Mouse (Mus musculus) gastrocnemius, adult 2 months (tissue): Measurements from ENCODE around the gene Nt5c3b. TPM values are rescaled to one million over a fixed set of nuclear protein-coding genes. Genes with fewer than 3 reads are reported as not detected.

ENCODE experiments used
- DNase-seq: peaks from one replicate; pipeline ENCODE4 v3.0.0; 2022
- H3K27ac ChIP-seq: fragments of 200-600 bp; 2 replicates; pipeline ENCODE4 v1.8.1; 2022; ENCODE audit warnings: mild to moderate bottlenecking
- H3K4me3 ChIP-seq: fragments of 200-600 bp; 2 replicates; pipeline ENCODE4 v1.8.1; 2022; ENCODE audit warnings: mild to moderate bottlenecking, moderate library complexity
- CTCF ChIP-seq: fragments of 200-600 bp; IDR thresholded peaks from 2 replicates; pipeline ENCODE4 v1.8.1; 2022; ENCODE audit warnings: antibody characterized with exemption, mild to moderate bottlenecking, moderate library complexity
- intact Hi-C: fragments of 180-260 bp; cut with DNase I; formaldehyde crosslinking; loops from one replicate; pipeline ENCODE4 v1.15.1; 2025
- total RNA-seq, 2 experiments: library from RNA; stranded (reverse); gene quantifications; 2 replicates each; pipeline ENCODE4 v1.2.3; 2021

Gene Nt5c3b
- total RNA-seq, 2 experiments from 2014 or later = 6.6 to 8.8 TPM

- H3K27ac ChIP-seq = no peak overlapping the region
- intact Hi-C loops = no loop called here
- TF ChIP-seq CTCF = no peak
- H3K4me3 ChIP-seq = no peak overlapping the region
- DNase-seq = no peak
These were observed 16.1 kb upstream of the Nt5c3b start for GRCm38 (mm10) chr11:100457711-100458110.

DNA sequence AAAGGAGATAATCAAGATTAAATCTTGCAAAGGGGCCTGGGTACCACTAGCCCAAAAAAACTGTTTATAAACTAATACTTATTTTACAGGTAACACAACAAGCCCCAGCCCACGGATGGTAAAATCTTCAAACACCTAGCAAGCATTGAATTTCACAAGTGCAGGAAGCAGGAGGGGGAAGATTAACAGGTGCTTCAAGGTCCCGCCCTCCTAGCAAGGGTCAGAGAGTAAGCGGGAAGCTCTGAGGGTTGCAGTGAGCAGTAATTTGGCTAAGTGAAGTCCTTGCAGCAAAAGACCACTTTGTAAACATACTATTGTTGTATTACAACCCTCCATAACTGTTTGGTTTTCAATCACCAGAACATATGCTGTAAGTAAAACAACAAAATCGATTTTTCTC, 15.6 kb upstream of the Nt5c3b start:
- TF ChIP-seq CTCF = no peak
- no peak for DNase-seq
- no peak overlapping the region for H3K4me3 ChIP-seq
- no peak overlapping the region for H3K27ac ChIP-seq
- intact Hi-C loops = no loop called here

- DNase-seq = no peak
- no peak overlapping the region for H3K4me3 ChIP-seq
- H3K27ac ChIP-seq = no peak overlapping the region
- intact Hi-C loops = no loop called here
- no peak for TF ChIP-seq CTCF
These were observed 1.0 kb upstream of the Nt5c3b start for GRCm38 (mm10) chr11:100442625-100443024.

DNA sequence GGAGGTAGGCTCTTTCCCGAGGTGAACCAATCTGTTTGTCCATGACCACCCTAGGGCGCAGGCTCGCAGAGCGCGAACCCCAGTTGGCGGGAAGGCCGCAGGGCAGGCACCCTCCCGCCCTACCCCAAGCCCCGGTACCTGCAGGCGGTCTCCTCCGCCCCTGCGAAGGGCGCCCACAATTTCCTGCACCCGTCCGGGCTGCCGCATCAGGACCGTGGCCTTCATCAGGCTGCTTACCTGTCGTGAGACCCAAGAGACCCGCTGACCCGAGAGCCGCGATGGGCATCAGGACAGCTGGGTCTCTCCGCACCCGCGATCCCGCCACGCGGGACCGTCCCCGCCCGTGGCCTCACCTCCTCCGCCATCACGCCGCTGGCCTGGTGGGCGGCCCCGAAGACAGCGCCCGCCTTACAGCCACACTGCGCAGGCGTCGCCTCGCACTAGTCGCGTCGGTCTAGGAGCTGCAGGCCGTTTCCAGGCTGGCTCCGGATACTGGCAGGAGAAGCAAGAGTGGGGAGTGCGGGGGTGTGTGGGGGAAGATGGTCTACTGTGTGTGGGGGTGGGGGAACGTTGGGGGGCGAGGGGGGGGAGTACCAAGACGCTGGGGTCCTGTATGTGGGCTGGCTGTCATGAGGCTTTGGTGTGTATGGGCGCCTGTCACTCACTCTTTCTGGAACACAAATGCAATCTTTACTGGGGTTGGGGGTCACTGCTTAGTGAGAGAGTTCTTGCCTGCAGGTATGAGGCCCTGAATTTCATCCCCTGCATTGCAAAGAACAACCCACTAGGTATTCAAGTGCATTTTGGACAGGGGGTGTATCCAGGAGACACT, 701 bp downstream of the Nt5c3b start:
- H3K27ac ChIP-seq = peak overlapping the region; percentile 85

DNA sequence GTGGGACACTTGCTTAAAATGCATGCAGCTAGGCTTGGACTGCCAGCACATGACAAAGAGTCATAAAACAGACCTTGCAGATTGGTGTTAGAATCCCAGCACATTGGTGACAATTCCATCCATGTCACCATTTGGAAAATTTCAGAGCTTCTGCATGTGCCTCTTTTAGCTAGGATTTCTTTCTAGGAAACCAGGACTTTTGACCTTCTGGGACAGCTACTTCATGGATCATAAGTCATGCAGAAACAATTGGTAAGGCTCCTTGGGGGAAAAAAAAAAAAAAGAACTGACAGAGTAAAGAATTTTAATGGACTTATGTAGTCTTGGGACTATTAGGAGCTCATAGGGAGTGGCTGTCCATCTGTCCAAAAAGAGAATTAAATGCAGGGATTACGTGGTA, 3.7 kb downstream of the Nt5c3b start:
- TF ChIP-seq CTCF = no peak
- intact Hi-C loops = no loop called here
- no peak for DNase-seq
- H3K4me3 ChIP-seq = no peak overlapping the region
- no peak overlapping the region for H3K27ac ChIP-seq

More for the DNA sequence above, 701 bp downstream of the Nt5c3b start:
- DNase-seq = peak; percentile 91
- intact Hi-C loops = no loop called here
- no peak for TF ChIP-seq CTCF
- peak overlapping the region; percentile 93 for H3K4me3 ChIP-seq

DNA sequence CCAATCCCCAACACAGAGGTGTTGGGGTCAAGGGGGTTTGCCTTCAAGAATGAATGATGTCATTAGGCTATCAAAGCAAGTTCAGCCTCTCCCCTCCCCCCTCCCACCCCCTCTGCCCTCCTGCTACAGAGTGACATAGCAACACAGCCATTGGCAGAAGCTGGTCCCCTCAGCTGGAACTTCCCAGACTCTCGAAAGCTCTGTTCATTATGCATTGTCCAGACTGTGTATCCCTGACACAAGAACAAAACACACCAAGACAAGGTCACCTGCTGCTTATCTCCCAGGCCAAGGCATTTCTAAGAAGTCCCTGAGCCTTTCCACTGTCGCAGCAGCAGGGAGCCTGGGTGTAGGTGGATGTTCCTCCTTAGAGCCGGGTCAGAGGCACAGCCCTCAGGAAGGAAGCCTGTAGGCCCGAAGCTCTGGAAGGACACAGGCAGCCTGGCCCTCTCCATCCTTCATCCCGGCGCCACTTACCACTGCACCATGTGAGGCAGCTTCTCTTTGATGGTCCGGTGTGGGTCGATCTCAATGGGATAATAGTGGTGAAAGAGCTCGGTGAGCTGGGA, 5.8 kb downstream of the Nt5c3b start:
- DNase-seq = no peak
- TF ChIP-seq CTCF = no peak
- intact Hi-C loops = no loop called here
- no peak overlapping the region for H3K27ac ChIP-seq
- no peak overlapping the region for H3K4me3 ChIP-seq

DNA sequence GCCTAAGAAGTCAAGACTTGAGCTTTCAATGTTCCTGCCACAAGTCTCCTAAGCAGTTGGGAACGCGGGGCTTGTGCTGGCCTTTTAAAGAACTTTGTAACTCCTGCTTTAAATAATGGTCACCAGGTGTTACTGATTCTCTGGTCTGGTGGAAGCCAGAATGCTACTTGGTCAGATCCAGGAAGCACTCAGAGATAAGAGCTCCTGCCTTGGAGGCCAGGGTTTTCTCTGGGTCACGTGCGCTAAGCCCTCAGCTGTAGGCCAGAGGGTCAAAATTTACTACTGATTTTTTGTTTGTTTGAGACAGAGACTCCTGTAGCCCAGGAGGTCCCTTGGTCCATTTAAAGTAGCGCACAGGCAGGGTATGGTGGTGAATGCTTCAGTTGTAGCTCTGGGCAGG, 9.6 kb downstream of the Nt5c3b start:
- no peak overlapping the region for H3K4me3 ChIP-seq
- no peak for DNase-seq
- no peak for TF ChIP-seq CTCF
- intact Hi-C loops = no loop called here
- no peak overlapping the region for H3K27ac ChIP-seq

- Histone ChIP-seq H3K27ac (no peak overlapping the region), H3K4me3 (no peak overlapping the region)
- DNase-seq = no peak
- intact Hi-C loops = no loop called here
- TF ChIP-seq CTCF = no peak
These were observed 11.6 kb downstream of the Nt5c3b start for GRCm38 (mm10) chr11:100430052-100430451.

DNA sequence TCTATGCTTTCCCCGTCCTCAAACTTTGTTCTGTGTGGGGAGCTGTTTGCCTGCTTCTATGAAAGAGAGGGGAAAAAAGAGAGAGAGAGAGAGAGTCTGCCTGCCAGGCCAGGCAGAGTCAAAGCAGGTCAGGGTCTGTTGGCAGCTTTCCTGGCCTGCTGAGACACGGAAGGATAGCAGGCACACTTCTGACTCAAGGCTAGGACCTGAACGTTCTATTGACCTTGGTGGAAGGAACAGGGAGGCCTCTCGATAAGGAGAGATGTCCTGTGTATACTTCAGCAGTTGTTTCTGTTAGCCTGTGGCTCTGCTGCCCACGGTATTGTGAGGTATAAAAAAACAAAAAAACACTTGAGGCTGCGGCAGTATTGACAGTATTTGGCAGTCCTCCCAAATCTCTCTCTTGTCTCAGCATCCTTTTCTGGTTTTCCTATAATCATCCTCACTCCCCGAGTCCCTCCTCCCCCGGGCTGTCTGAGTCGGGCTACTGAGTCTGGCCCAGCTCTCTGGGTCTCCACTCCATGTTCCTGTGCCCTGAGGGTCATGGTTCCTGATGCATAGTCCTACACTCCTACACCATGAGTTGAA, 12.9 kb downstream of the Nt5c3b start:
- peak; percentile 13 for DNase-seq
- no peak overlapping the region for H3K27ac ChIP-seq
- TF ChIP-seq CTCF = no peak
- intact Hi-C loops = no loop called here
- no peak overlapping the region for H3K4me3 ChIP-seq

DNA sequence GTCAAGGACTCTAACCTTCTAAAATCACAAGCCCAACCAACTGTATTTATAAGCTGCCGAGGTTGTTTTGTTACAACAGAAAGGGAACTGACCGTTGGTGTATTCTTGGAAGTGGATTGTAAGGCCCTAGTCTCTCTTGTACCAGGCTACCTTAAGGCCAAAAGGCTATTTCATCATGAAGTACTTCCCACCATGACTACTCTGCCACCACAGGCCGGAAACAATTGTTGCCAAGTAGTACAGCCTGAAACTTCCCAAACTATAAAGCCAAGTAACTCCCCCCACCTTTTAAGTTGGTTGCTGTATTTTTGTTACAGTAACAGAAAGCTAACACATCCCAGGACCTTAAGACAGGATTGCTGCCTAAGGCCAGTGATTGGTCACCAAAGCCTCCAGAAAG, 14.8 kb downstream of the Nt5c3b start:
- no peak overlapping the region for H3K27ac ChIP-seq
- no peak overlapping the region for H3K4me3 ChIP-seq
- no peak for TF ChIP-seq CTCF
- DNase-seq = peak; percentile 4
- intact Hi-C loops = loop anchor here (2.0 kb wide), 2 partner anchors 46 to 128 kb away; partner anchors contain the start of gene Klhl11

- TF ChIP-seq CTCF = peak; percentile 79
- H3K27ac ChIP-seq = peak overlapping the region; percentile 28; the same call in 1 of the 2 replicates
- H3K4me3 ChIP-seq = no peak overlapping the region
- intact Hi-C loops = loop anchor here (2.0 kb wide), 2 partner anchors 47 to 129 kb away; partner anchors contain the start of gene Klhl11
- DNase-seq = peak; percentile 82
These were observed 15.8 kb downstream of the Nt5c3b start for GRCm38 (mm10) chr11:100425851-100426250.

- no peak for DNase-seq
- Histone ChIP-seq H3K27ac (no peak overlapping the region), H3K4me3 (no peak overlapping the region)
- no peak for TF ChIP-seq CTCF
- intact Hi-C loops = no loop called here
These were observed 17.8 kb downstream of the Nt5c3b start for GRCm38 (mm10) chr11:100423836-100424235.

- no peak overlapping the region for H3K27ac ChIP-seq
- TF ChIP-seq CTCF = no peak
- intact Hi-C loops = no loop called here
- no peak for DNase-seq
- no peak overlapping the region for H3K4me3 ChIP-seq
These were observed 20.1 kb downstream of the Nt5c3b start for GRCm38 (mm10) chr11:100421537-100421936.
